Mouse (Mus musculus) liver, postnatal 0 days (tissue): ENCODE data around the gene Hecw1. TPM values are rescaled to one million over a fixed set of nuclear protein-coding genes. Genes with fewer than 3 reads are reported as not detected.

Experiments used
- ATAC-seq: fragments of 200-750 bp; cut with Nextera tagmentation; 2 replicates; pipeline ENCODE4 v1.8.0; 2017; ENCODE audit warnings: mild to moderate bottlenecking, moderate library complexity
- DNase-seq: peaks from one replicate; pipeline ENCODE4 v3.0.0-alpha.2; 2016
- H3K27ac ChIP-seq: fragments of 300-500 bp; sonication (generic); 2 replicates; pipeline ENCODE4 v1.5.1; 2014; ENCODE audit warnings: antibody characterized with exemption, moderate library complexity, mild to moderate bottlenecking, low read depth
- H3K27me3 ChIP-seq: fragments of 300-500 bp; sonication (generic); 2 replicates; pipeline ENCODE4 v1.6.1; 2014; ENCODE audit warnings: low read length, control low read depth, mixed read lengths; ENCODE audit not compliant: insufficient read depth
- H3K36me3 ChIP-seq: fragments of 300-500 bp; sonication (generic); replicated peaks from 2 replicates; pipeline ENCODE4 v1.6.1; 2014; ENCODE audit warnings: mild to moderate bottlenecking, control low read depth, low read length, moderate library complexity, mixed read lengths; ENCODE audit not compliant: insufficient read depth
- H3K4me1 ChIP-seq: fragments of 300-500 bp; sonication (generic); 2 replicates; pipeline ENCODE4 v1.6.1; 2014; ENCODE audit warnings: antibody characterized with exemption, mild to moderate bottlenecking, control low read depth; ENCODE audit not compliant: insufficient read depth
- H3K4me2 ChIP-seq: fragments of 300-500 bp; sonication (generic); 2 replicates; pipeline ENCODE4 v1.6.1; 2014; ENCODE audit warnings: low read depth, mild to moderate bottlenecking, low read length, moderate library complexity, mixed read lengths
- H3K4me3 ChIP-seq: fragments of 300-500 bp; sonication (generic); 2 replicates; pipeline ENCODE4 v1.5.1; 2014; ENCODE audit warnings: low read depth, low read length
- H3K9ac ChIP-seq: fragments of 300-500 bp; sonication (generic); replicated peaks from 2 replicates; pipeline ENCODE4 v1.6.1; 2014; ENCODE audit warnings: mild to moderate bottlenecking, moderate library complexity
- H3K9me3 ChIP-seq: fragments of 300-500 bp; sonication (generic); 2 replicates; pipeline ENCODE4 v1.6.1; 2016; ENCODE audit warnings: mild to moderate bottlenecking, control low read depth, low read length, mixed read lengths
- CTCF ChIP-seq: sonication (generic); IDR thresholded peaks from 2 replicates; pipeline ENCODE4 v1.5.1; 2016; ENCODE audit warnings: antibody characterized with exemption, low read depth
- EP300 ChIP-seq: IDR thresholded peaks from 2 replicates; pipeline ENCODE4 v1.6.1; 2016; ENCODE audit warnings: antibody characterized with exemption, low read depth, mild to moderate bottlenecking
- WGBS: fragments of 180-500 bp; shearing (Covaris S2); extraction: QIAGEN DNeasy Blood & Tissue Kit; methylation state at CpG from one replicate; pipeline ENCODE4 v1.1.7; 2014; ENCODE audit not compliant: insufficient replicate concordance; 5-methylcytosine and 5-hydroxymethylcytosine counted together
- polyA plus RNA-seq: library from polyadenylated mRNA; unstranded; fragments of >200 nt; fragmentation: Nextera tagmentation; extraction: Ambion mirVana; gene quantifications from 2 replicates; pipeline ENCODE4 v1.2.1, GENCODE M21; 2015

Hecw1 gene
- polyA plus RNA-seq, 1 experiment from 2014 or later, result not detected

- DNase-seq (no peak), ATAC-seq (no peak)
- TF ChIP-seq EP300 (no peak), CTCF (no peak)
- no peaks in the 10 kb centered on the region for H3K9me3 ChIP-seq
- no peaks in the 10 kb centered on the region for H3K4me1 ChIP-seq
- no peaks in the 10 kb centered on the region for H3K27me3 ChIP-seq
- WGBS, result 89% methylated on average over 3 of the region's 3 CpGs
- no peak overlapping the region for H3K27ac ChIP-seq
- no peak overlapping the region for H3K9ac ChIP-seq
- H3K4me2 ChIP-seq, result no peak overlapping the region
- H3K36me3 ChIP-seq, result peaks cover 18% of the 10 kb centered on the region
- no peak overlapping the region for H3K4me3 ChIP-seq
Measured at GRCm38 (mm10) chr13:14179669-14180068, 343.4 kb downstream of the Hecw1 start.

DNA sequence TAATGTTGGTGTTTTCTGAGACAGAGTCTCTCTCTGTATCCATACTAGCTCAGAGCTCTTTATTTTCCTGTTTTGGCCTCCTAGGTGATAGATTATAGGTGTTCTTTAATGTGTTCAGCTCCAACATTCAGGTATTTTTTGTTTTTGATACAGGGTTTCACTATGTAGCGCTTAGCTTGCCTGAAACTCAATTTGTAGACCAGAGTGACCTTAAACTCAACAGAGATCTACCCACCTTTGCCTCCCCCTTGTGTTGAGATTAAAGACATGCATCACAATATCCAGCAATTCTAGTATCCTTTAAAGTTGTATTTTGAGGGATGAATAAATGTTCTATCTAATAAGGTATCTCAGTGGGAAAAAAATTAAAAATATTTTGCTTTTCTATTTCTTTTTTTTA lies 345.0 kb downstream of the Hecw1 start:
- WGBS, result 89% methylated on average over 1 of the region's 1 CpGs
- Histone ChIP-seq H3K4me1 (no peaks in the 10 kb centered on the region), H3K9ac (no peak overlapping the region), H3K27me3 (no peaks in the 10 kb centered on the region), H3K27ac (no peak overlapping the region), H3K36me3 (peaks cover 13% of the 10 kb centered on the region), H3K9me3 (no peaks in the 10 kb centered on the region), H3K4me3 (no peak overlapping the region), H3K4me2 (no peak overlapping the region)
- DNase-seq, result no peak
- TF ChIP-seq EP300 (no peak), CTCF (peak; percentile 60)
- ATAC-seq, result no peak

Other genes starting within 250 kb of the Hecw1 start
- gene Mrpl32, start 89.9 kb upstream of the Hecw1 start, polyA plus RNA-seq, result 69.4 and 70.7 TPM in 2 replicates
- 96.5 and 103 TPM in 2 replicates for gene Psma2, start 90.0 kb upstream of the Hecw1 start, polyA plus RNA-seq
- 11.3 and 12.5 TPM in 2 replicates for gene AW209491, start 106.9 kb upstream of the Hecw1 start, polyA plus RNA-seq